Mouse (Mus musculus): Measurements from ENCODE around the gene Fam57a.
A peak's percentile ranks its signal among the peaks of the same experiment; 100 is the strongest.

Gene Fam57a

DNA sequence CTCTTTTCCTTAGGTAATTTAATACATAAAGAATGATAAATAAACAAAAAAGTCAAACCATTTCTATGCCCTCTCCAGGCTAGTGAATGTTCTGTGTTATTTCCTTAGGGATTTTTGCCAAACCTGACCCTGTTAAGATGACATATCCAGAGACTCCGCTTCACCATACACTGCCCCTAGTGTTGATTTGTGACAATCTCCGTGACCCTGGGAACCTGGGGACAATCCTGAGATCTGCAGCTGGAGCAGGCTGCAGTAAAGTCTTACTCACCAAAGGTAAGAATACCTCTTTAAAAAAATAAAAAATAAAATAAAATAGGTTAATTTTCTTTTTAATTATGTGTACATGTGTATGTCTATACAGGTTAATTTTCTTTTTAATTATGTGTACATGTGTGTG is 67.8 kb downstream of the Fam57a start:
- no peak for DNase-seq

DNA sequence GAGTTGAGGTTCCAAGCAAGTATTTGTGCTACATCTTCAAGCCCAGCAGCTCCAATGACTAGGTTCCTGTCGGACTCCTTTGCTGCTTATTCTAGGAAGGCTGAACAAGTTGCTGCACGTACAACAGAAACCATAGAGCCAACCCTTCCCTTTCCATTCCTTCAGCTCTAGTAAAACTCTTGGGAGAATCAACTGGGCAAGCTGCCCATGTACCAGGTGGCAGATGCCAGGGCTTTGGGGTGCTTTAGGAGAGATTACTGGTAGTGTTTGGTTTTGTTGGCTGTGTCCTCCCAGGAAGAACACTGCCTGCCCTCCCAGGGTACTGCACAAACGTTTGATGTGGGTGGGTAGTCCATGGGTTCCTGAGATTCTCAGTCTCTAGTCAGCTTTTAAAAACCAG is 72.6 kb downstream of the Fam57a start:
- DNase-seq: no peak

DNA sequence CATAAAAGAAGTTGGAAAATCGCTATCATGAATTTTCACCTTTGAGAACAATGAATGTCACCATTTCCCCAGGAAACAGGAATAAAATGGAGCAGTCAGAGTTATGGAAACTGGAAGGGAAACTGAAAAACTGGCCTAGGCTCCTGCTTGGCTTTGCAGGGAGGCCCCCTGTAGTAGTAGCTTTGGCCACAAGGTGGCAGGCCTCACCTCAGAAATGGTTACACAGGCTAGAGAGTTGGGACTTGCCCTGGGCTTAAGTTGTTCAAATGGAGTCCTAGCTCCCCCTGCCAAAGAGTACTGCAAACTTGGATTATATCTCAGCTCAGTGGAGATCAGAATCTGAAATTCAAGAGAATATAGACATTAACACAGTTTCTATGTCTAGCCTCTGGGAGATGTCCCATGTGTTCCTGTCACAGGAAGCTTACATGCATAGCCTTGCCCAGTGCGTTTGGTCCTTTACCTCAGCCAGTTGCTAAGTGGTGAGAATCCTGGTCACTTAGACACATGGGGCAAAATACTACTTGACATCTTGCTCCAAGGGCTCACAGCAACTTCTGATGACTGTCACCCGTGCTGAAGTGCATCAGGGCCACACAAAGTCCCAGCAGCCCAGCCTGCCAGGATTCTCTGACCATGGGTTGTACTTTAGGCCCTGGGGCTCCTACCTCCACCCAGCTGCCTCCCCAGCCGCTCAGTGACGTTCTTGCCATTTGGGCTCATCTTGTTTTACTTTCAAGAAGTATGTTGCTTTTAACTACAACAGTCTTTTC is 73.9 kb downstream of the Fam57a start:
- peak; percentile 63 to 89 for DNase-seq

DNA sequence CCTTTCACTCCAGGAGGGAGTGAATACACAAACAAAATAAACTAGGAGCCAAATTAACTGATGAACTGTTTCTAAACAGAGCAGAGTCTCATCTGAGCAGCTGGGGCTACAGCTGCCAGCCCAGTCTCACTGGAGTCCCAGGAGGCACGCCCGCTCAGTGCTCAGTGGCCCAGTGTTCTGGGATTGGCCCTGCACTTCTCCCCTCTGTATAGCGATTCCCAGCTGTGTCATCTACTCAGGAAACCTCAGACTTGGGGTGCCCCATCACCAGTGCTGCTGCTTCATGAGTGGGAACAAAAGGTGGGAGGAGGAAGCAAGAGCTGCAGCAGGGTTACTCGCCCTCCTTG is 74.4 kb downstream of the Fam57a start:
- DNase-seq: no peak

DNA sequence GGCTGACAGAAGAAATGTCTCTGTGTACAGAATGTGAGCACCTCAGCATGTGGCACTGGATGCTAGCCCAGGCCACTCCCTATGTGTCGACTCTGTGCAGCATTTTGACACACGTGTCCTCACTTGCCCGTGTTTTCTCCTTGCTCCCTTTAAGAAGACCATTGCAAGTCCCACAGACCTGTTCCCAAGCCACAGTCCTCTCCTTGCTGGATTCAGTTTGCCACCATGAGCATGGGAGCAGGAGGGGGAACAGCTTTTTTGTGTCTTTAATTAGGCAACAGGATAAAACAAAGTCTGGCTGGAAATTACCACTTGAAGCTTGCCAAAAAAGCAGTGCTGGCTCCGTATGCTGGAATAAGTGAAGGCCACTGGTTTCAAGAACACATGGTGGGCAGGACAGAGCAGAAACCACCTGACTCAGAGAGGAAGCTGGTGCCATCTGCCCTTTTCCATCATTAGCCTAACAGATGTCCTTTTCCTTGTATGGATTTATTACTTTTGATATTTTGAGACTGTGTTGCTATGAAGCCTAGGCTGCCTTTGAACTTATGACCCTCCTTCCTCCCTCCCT is 76.0 kb downstream of the Fam57a start:
- DNase-seq: no peak

DNA sequence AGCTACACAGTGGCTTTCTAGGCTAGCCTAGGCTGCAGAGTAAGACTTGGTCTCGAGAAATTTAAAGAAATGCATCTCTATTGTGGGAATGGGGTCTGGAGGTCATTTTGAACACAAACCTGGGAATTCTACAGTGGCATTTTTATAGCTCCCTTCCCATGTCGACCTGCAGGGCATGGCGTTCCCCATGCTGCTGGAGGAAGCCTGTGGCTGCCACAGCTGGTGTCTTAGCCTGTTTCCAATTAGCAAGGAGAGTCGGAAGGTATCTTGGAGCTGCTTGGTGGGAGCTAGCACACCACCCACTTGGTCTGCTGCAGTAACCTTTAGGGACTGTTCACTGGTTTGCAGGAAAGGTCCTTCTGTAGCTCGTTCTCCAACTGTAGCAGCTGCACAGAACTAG is 76.7 kb downstream of the Fam57a start:
- no peak for DNase-seq

DNA sequence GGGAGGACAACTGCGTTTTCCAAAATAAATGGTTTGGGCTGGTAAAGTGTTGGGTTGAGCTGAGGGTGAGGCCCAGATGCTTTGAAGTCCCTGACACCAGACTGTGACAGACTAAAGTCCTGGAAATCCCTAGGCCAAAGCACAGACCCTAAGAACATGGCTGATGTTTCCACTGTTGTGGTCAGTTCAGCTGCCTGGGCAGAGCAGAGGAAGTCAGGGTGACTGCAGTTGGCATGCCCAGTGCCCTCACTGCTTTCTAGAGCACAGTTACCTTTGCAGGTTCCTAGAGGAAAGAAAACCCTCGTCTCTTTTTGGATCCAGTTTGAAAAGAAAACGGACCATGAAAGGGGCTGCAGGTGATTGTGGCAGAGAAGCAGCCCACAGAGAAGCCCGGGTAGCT is 77.9 kb downstream of the Fam57a start:
- no peak for DNase-seq

DNA sequence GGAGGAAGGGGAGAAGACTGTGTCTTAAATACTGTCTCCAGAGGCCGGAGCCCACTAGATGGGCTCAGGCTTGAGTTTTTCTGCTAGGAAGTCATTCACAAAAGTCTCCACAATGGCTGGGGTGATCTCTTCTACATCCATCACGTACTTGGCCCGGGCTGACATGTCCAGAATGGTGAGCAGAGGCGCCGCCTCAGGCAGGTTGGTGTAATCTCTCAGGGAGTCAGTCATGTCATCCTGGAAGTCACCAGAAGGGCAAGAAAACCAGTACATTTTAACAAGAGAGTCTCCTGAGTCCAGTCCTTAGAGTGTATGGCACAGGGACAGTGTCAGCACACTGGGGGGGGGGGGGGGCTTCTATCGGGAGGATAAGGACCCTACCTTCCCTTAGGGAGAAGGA is 79.0 kb downstream of the Fam57a start:
- DNase-seq: no peak

DNA sequence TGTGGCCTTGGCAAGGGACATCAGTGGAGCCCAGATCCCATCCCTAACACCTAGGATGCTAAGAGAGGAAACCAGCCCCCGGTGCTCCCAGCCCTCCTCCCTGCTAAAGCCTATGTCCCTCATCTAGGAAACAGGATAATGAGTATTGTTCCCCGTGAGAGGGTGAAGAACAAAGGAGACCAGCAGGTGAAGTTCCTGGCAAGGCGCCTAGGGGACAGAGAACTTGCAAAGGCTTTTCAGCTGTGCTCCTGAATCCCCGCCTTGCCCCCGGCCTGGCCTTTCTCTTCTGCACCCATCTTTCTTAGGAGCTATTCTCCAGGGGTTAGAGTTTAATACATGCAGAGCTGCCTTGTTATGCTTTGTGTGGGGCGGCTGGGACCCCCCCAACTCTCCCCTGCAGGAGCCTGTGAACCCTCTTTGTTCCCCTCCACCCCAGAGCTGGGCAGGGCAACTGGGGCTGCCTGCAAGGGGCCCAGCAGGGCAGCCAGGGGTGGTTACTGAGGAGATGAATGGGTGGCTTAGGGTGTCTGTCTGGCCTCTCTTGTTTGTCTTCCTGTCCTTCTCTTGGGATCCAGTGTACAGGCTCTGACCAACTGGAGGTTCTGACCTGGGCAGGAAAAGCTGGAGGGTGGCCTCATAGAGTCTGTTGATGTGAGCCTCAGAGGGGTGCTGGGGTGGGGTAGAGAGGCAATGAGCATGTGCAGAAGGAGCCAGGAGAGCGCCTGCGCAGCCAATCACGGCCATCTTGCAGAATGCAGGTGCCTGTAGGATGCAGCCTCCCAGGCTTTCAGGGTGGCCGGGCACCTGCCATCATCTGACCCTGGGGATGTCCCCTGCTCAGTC is 81.0 kb downstream of the Fam57a start:
- DNase-seq: no peak

DNA sequence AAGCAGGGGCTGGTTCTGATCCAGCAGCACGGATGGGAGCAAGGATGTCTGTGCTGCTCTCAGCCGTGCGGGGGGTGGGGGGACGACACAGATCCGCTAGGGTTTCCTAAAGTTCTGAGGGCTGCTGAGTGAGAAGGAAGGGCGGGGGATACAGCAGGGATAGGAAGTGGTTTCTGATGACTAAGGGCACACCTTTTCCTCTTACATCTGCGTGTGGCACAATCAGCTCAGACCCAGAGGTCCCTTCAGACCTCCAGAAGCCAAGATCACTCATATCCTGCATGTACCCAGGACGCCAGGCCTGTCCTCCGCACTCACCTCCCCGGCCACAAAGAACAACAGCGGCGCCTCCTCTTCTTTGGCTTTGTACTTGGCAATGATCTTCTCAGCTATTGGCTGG is 81.8 kb downstream of the Fam57a start:
- peak in 1 of 2 experiments; percentile 28 for DNase-seq

DNA sequence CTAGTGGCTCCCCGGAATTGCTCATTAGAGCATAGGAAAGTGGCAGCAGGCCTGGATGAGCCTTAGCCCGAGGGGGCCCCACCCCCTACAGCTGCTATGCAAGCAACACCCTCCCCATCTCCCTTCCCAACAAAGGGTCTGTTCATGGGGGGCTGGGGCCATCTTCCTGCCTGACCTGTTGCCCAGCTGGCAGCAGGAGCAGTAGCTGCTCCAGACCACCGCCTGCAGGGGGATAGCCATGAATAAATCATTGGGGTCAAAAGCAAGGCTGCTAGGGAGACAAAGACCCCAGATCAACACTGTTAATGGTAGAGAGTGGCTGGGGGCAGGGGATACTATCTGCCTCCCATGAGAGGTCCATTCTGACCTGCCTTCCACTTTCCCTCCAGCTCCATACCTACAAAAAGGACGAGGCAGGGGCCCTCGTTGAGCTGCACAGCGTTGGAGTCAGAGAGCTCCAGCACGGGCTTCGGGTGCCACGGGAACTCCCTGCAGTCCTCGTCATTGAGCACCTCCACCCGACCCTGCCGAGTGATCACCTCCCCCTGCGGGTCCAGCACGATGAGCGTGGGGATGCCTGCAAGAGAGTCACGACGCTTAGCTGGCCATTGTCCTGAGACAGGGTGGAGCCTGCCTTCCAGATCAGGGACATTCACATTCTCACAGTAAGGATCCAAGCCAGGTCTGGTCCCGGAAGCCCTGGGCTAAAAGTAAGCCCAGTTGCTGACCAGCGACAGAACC is 83.3 kb downstream of the Fam57a start:
- no peak for DNase-seq
